Mouse (Mus musculus): ENCODE measurements around the gene Ncam2. TPM values are rescaled to one million over a fixed set of nuclear protein-coding genes. Genes with fewer than 3 reads are reported as not detected.
"Not testable (repeated sequence)": the region's sequence is repeated elsewhere in the genome, so short reads cannot be mapped to it uniquely, and the experiment has no call there.

Ncam2 gene
- polyA plus RNA-seq, 1 experiment = 0.05 TPM

- WGBS = 75% methylated on average over 7 of the region's 7 CpGs
- DNase-seq (ENCODE audit: low read depth, low spot score) = no peak
Measured at GRCm38 (mm10) chr16:81284859-81285837, 84.7 kb downstream of the Ncam2 start.

GRCm38 (mm10) chr16:81285882-81286281 lies 85.4 kb downstream of the Ncam2 start:
- DNase-seq (ENCODE audit: low read depth, low spot score) = no peak
- 91% methylated on average over 2 of the region's 2 CpGs for WGBS

- whole genome bisulfite sequencing = 51% methylated on average over 2 of the region's 2 CpGs
- no peak for DNase-seq (ENCODE audit: low read depth, low spot score)
Measured at GRCm38 (mm10) chr16:81303806-81304205, 103.3 kb downstream of the Ncam2 start.

- whole genome bisulfite sequencing = 59% methylated on average over 3 of the region's 3 CpGs
- no peak for DNase-seq (ENCODE audit: low read depth, low spot score)
Measured at GRCm38 (mm10) chr16:81309215-81309614, 108.7 kb downstream of the Ncam2 start.

- DNase-seq (ENCODE audit: low read depth, low spot score) = no peak
- WGBS = 92% methylated on average over 1 of the region's 1 CpGs
Measured at GRCm38 (mm10) chr16:81319037-81319436, 118.5 kb downstream of the Ncam2 start.

GRCm38 (mm10) chr16:81330539-81330938 lies 130.0 kb downstream of the Ncam2 start:
- WGBS = 20% methylated on average over 2 of the region's 2 CpGs
- no peak for DNase-seq (ENCODE audit: low read depth, low spot score)

- 77% methylated on average over 2 of the region's 2 CpGs for WGBS
Measured at GRCm38 (mm10) chr16:81365901-81366300, 165.4 kb downstream of the Ncam2 start.

GRCm38 (mm10) chr16:81374234-81374633 lies 173.7 kb downstream of the Ncam2 start:
- no peak for DNase-seq (ENCODE audit: low read depth, low spot score)
- 86% methylated on average over 8 of the region's 8 CpGs for WGBS

More at GRCm38 (mm10) chr16:81365901-81366300, 165.4 kb downstream of the Ncam2 start:
- DNase-seq (ENCODE audit: low read depth, low spot score) = no peak

- DNase-seq (ENCODE audit: low read depth, low spot score) = no peak
- 86% methylated on average over 4 of the region's 4 CpGs for WGBS
Measured at GRCm38 (mm10) chr16:81380434-81380833, 179.9 kb downstream of the Ncam2 start.

- no peak for DNase-seq (ENCODE audit: low read depth, low spot score)
- WGBS = 88% methylated on average over 2 of the region's 2 CpGs
Measured at GRCm38 (mm10) chr16:81388646-81389045, 188.1 kb downstream of the Ncam2 start.

GRCm38 (mm10) chr16:81434559-81434958 lies 234.1 kb downstream of the Ncam2 start:
- no peak for DNase-seq (ENCODE audit: low read depth, low spot score)
- WGBS = 40% methylated on average over 7 of the region's 7 CpGs

GRCm38 (mm10) chr16:81437091-81437867 lies 236.8 kb downstream of the Ncam2 start:
- 75% methylated on average over 5 of the region's 5 CpGs for WGBS

GRCm38 (mm10) chr16:81437868-81438249 lies 237.4 kb downstream of the Ncam2 start:
- DNase-seq (ENCODE audit: low read depth, low spot score) = no peak
- WGBS = 70% methylated on average over 2 of the region's 2 CpGs

More at GRCm38 (mm10) chr16:81437091-81437867, 236.8 kb downstream of the Ncam2 start:
- DNase-seq (ENCODE audit: low read depth, low spot score) = no peak

- 93% methylated on average over 5 of the region's 5 CpGs for WGBS
Measured at GRCm38 (mm10) chr16:81450851-81451250, 250.4 kb downstream of the Ncam2 start.

GRCm38 (mm10) chr16:81452988-81453387 lies 252.5 kb downstream of the Ncam2 start:
- DNase-seq (ENCODE audit: low read depth, low spot score) = no peak
- WGBS = 43% methylated on average over 2 of the region's 2 CpGs

More at GRCm38 (mm10) chr16:81450851-81451250, 250.4 kb downstream of the Ncam2 start:
- no peak for DNase-seq (ENCODE audit: low read depth, low spot score)

- DNase-seq (ENCODE audit: low read depth, low spot score) = no peak
- WGBS = 88% methylated on average over 2 of the region's 2 CpGs
Measured at GRCm38 (mm10) chr16:81454472-81454871, 254.0 kb downstream of the Ncam2 start.

- not testable (repeated sequence) for DNase-seq (ENCODE audit: low read depth, low spot score)
Measured at GRCm38 (mm10) chr16:81462731-81463130, 262.2 kb downstream of the Ncam2 start.

GRCm38 (mm10) chr16:81472925-81473324 lies 272.4 kb downstream of the Ncam2 start:
- 22% methylated on average over 1 of the region's 1 CpGs for WGBS
- DNase-seq (ENCODE audit: low read depth, low spot score) = no peak

More at GRCm38 (mm10) chr16:81462731-81463130, 262.2 kb downstream of the Ncam2 start:
- WGBS = 84% methylated on average over 2 of the region's 2 CpGs

GRCm38 (mm10) chr16:81481058-81481457 lies 280.6 kb downstream of the Ncam2 start:
- DNase-seq (ENCODE audit: low read depth, low spot score) = no peak

- no peak for DNase-seq (ENCODE audit: low read depth, low spot score)
- 69% methylated on average over 2 of the region's 2 CpGs for WGBS
Measured at GRCm38 (mm10) chr16:81496111-81496510, 295.6 kb downstream of the Ncam2 start.

Measured in large intestine, adult 2 months (tissue).